Mouse (Mus musculus) lung, postnatal 36 days (tissue): ENCODE measurements around the gene Lhfpl3.
"Not testable (repeated sequence)": the region's sequence is repeated elsewhere in the genome, so short reads cannot be mapped to it uniquely, and the experiment has no call there.

Source experiments
- DNase-seq: peaks from one replicate; pipeline ENCODE4 v3.0.0; 2022; ENCODE audit warnings: mixed read lengths

Lhfpl3 gene

GRCm38 (mm10) chr5:22745885-22746532 is at the start of gene Lhfpl3:
Gene Lhfpl3 (plus strand): TSS chr5:22746059.
- no peak for DNase-seq

DNA sequence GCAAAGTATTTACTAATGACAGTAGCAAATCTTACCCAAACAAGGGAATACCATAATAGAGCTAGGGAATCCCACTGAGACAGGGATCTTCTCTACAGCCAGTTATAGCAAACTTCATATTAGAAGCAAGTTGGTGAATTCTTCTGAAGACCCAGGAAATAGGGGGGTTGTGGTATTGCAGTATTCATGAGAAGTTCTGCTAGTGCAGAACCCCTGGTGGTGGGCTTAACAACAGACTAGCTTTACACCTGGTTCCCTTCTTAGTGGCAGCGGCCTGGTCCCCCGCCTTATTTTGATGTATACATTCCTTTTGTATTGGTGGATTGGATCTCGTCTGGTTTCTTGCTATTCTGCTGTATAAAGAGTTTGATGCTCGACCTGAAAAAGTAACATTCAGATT is 39.6 kb upstream of the Lhfpl3 start:
- DNase-seq = not testable (repeated sequence)

- no peak for DNase-seq
Observed at GRCm38 (mm10) chr5:22745529-22745884, 352 bp upstream of the Lhfpl3 start.

- DNase-seq = no peak
Observed at GRCm38 (mm10) chr5:22746533-22747021, 718 bp downstream of the Lhfpl3 start.

- no peak for DNase-seq
Observed at GRCm38 (mm10) chr5:22747305-22747704, 1.4 kb downstream of the Lhfpl3 start.

DNA sequence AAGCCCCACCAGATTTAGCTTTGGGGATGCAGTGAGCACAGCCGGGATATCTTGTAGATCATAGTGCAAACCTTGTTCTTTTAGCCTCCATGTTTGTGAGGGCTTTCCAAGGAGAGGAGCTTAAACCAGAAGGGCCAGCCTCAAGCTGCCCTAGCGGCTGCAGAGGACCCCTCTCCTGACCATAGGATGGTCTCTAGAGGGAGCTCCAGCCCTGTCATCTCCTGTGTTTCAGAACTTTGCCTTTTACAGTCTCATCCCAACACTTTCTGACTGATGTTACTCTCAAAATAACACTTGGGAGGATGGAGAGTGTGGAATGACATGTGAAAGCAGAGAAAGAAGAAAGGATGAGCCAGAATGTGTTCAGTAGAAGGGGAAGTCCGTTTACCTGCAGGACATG is 11.4 kb downstream of the Lhfpl3 start:
- DNase-seq = no peak

- no peak for DNase-seq
Observed at GRCm38 (mm10) chr5:22770726-22771125, 24.9 kb downstream of the Lhfpl3 start.

DNA sequence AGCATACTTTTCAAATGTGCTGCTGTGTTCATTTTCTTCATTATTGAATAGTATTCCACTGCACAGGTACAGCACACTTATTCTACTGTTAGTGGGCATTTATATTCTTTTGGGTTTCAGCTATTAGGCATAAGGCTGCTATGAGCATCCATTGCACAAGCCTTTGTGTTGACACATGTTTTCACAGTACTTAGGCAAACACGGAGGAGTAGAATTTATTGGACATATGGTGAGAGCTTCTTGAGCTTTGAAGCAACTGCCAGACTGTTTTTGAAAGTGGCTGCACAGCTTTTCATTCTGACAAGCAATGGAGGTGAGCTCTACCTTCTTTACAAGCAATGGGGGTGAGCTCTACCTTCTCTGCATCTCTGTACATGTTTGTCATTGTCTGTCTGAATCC is 49.5 kb downstream of the Lhfpl3 start:
- DNase-seq = no peak

DNA sequence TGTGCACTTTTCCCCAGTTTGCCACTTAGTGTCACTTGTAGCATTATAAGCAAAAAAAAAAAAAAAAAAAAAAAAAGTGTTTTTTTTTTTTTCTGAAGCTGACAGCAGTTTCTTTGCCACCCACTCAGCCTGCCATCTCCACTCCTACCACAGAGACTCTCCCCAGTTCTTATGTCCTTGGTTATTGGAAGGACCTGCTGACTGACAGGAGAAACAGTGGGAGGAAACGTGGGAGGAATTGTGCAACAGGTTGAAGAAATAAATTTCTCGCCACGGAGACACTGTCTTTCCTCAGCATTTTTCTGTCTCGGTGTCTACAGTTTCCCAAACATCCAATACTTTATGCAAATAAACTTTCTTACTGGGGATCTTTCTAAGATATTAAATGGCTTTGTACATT is 67.6 kb downstream of the Lhfpl3 start:
- DNase-seq = no peak

- no peak for DNase-seq
Observed at GRCm38 (mm10) chr5:22829822-22830450, 84.1 kb downstream of the Lhfpl3 start.

- DNase-seq = peak; percentile 70
Observed at GRCm38 (mm10) chr5:22851572-22851971, 105.7 kb downstream of the Lhfpl3 start.

GRCm38 (mm10) chr5:22853503-22853902 is 107.6 kb downstream of the Lhfpl3 start:
- no peak for DNase-seq

DNA sequence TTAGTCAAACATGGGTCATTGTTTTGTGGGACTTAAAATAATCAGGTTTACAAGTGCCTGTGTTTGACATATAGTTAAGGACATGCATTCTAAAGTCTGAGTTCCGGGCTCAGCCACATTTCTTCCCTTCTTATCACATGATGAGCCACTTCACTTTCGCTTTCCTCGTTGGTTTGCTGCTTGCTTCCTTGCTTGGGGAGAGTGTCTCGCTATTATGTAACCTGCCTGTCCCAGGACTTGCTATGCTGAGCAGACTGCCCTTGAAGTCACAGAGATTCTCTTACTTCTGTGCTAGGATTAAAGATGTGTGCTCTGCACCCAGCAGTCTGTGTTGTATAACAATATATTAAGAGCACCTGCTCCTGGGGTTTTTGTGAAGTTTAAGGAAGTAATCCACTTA is 110.6 kb downstream of the Lhfpl3 start:
- peak; percentile 38 for DNase-seq

DNA sequence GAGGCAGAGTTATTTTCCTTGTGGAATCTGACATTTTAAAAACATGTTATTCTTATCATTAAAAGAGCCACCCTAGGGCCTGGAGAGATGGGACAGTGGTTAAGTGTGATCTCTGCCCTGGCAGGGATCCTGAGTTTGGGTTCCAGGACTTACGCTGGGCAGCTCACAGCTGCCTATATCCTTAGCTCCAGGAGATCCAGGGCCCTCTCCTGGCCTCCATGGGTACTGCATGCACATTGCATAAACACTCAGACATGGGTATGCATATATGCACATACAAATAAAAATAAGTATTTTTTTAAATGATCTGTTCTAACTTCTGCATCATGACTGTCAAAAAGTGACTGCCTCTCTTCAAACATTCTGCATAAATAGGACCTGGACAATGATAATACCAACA is 115.5 kb downstream of the Lhfpl3 start:
- peak; percentile 19 for DNase-seq

DNA sequence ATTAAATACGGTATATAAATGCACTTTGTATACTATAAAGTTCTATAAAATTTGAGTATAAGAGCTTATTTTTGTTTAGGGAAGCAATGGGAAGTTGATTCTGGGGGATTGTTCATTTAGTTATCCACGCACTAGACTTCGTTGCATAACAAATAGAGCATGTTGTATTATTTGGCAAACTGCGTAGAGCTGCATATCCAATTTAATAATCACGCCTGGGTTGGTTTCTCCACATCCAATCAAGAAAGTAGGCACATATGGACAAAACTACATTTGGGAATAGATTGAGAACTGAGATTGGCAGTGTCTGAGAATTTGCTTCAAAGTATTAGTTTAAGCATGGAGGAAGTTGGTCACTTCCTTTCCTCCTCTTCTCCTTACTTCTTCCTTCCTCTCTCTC is 123.2 kb downstream of the Lhfpl3 start:
- no peak for DNase-seq

DNA sequence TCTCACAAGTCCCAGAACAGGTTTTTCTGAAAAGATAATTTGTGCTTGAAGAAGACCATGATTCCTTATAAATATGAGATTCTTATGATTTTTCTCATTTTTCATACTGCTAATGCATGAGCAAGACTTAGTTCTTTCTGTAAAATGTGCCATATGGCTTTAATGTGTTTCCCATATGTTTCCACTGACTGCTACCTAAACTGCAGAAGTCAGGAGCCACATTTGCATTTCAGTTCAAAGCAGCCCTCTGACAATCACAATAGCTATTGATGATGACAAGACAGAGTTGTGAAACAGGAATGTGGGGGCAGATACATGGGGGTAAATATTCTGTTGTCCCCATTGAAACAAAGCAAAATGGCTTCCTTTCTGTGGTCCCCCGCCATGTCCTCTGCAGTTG is 126.6 kb downstream of the Lhfpl3 start:
- no peak for DNase-seq

DNA sequence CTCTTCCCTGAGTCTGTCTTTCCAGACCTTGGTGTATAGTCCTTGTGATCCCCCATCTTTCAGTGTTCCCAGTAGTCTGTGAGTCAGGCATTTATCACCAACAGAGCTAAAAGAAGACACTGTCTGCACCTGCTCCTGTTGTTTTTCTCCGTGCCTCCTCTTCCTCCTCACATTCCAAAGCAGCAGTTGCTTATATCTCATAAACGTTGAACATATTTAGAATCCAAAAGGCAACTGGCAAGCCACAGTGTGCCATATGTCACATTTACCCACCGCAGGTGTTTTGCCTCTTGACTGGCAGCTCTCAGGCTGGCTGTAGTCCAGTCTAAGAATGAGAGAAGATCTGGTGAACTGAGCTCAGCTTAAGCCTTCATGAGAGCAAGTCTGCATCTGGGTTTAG is 142.5 kb downstream of the Lhfpl3 start:
- DNase-seq = no peak

- peak; percentile 11 for DNase-seq
Observed at GRCm38 (mm10) chr5:22889481-22889880, 143.6 kb downstream of the Lhfpl3 start.

DNA sequence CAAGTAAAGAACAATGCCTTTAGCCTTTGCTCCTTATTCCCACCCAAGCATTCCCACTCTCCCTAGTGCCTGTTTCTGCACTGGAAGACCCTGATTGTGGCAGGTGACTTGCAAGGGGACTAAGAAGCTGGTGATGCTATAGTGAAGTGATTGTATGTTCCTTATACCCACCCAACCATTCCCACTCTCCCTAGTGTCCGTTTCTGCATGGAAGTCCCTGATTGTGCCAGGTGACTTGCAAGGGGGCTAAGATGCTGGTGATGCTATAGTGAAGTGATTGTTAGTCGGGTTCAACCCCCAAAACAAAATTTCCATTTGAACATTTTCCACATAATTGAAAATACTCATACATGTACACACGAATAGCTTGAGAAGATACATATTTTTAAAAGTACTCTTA is 151.4 kb downstream of the Lhfpl3 start:
- no peak for DNase-seq

DNA sequence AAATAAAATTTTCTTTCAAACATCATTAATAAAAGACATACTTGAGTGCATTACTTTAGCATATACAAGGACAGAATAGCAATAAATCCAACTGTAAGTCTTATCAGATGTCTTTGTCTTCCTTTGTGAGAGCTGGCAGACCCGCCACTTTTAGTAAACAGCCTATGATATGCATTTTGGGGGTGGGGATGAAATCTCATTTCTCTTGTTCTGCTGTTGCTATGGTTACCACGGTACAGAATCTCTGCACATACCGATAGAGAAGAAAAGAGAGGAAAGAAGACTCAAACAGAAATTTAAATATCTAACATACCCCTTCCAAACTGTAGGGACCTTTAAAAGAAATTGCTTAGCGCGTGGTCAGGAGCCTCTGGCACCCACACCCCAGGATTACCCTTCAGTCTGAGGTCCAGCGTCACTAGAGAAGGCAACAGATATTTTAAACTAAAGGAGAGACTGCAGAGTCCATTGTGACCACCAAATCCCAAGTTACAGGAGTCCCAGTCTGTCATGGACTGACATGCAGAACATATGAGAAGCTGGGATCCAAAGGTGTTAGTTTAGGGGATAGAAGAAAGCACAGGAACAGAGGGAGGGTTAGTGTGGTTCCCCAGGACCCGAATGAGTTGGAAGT is 151.9 kb downstream of the Lhfpl3 start:
- no peak for DNase-seq

DNA sequence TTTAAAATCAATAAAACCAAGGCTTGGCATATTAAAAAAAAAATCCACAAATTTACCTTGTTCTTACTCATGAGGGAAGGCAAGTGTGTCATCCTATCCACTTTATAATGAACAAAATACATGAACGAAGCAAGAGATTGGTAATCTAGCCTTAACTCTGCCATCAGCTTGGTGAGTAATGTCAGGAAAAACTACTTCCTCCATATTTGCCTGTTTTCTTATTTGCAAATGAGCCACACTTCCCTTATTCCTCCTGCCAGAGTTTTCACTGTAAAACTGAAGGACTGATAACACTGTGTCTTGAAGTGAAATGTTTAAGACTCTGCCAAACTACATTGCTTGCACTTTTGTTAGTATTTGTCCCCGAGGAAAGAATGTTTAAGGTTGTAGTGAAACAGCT is 152.7 kb downstream of the Lhfpl3 start:
- no peak for DNase-seq

DNA sequence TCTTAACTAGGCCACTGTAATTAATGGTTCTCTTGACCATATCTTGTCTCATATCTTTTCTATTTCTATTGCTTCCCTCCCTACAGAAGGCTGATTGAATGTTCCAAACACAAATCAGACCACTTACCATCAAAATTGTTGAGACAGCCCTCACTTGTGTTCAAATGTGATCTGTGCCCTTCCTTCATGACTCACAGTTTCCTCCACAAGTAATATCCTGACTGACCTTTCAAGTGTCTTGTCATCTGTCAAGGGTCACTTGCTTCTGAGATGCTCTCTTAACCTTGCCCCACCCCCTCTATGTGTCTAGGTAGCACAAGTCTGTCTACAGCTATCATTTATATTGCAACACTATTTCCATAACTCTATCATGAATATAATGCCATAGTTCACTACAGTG is 154.1 kb downstream of the Lhfpl3 start:
- no peak for DNase-seq

GRCm38 (mm10) chr5:22917197-22917596 is 171.3 kb downstream of the Lhfpl3 start:
- DNase-seq = peak; percentile 24

GRCm38 (mm10) chr5:22926171-22926570 is 180.3 kb downstream of the Lhfpl3 start:
- DNase-seq = no peak
